Mouse (Mus musculus) gastrocnemius, postnatal 25 days (tissue): ENCODE data around the gene Ttc34. TPM values are rescaled to one million over a fixed set of nuclear protein-coding genes. Genes with fewer than 3 reads are reported as not detected.

Source experiments
- DNase-seq: peaks from one replicate; pipeline ENCODE4 v3.0.0; 2022
- total RNA-seq, 2 experiments: library from RNA; stranded (reverse); gene quantifications; 1 replicate in 1 of 2; 2 replicates in 1 of 2; pipeline ENCODE4 v1.2.3; 2021

Gene Ttc34
- total RNA-seq, 2 experiments from 2014 or later, result not detected

DNA sequence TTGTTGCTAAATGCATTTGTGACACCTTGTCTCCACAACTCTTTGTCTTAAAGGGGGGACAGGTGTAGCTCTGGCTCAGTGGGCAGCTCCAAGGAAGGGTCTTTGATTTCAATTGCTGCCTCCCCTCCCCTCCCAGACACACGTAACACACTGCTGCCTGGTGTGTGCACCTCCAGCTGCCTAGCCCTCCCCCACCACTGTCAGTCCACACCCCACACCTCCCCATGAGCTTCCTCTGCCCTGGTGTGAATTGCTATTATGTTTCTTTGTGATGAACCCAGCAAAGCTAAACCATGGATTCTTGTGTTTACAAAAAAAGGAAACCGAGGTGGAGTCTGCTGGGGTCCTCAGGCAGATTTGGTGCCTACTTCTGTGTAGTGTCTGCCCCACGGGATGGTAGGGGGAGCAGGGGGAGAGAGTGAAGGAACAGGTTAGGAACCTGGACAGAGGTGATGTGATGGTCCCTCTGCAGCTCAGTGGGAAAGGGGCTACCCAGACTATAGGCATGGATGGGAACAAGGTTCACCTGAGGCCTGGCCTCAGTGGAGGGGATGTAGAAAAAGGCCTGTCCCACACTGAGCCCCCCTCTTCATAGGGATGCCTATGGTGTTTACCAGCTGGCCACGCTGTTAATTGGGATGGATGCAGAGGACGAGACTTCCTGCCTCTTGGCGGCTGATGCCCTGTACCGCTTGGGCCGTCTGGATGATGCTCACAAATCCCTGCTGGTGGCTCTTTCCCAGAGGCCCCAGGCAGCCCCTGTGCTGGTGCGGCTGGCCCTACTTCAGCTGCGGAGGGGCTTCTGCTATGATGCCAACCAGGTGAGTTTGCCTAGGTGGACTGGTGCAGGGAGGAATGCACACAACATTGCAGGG, 20.3 kb downstream of the Ttc34 start:
- DNase-seq, result no peak

DNA sequence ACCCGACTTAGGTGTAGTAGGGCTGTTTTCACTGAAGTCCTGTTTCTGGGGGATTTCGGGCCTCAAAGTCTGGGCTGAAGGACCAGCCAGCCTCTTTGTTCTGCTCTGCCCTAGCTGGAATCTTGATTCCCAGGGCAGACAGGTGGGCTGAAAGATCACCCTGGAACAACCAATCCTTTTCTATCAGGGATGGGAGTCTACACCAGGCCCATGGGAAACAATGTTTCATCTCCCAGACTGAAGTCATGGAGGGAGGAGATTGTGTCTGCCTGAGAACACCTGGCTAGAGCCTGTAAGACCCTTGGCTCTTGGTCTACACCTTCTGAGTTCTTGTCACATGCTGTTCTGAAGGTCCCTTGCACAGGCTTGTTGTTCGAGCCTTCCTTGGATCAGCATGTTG, 21.3 kb downstream of the Ttc34 start:
- DNase-seq, result no peak

GRCm38 (mm10) chr4:154861967-154862366, 24.7 kb downstream of the Ttc34 start:
- DNase-seq, result no peak

DNA sequence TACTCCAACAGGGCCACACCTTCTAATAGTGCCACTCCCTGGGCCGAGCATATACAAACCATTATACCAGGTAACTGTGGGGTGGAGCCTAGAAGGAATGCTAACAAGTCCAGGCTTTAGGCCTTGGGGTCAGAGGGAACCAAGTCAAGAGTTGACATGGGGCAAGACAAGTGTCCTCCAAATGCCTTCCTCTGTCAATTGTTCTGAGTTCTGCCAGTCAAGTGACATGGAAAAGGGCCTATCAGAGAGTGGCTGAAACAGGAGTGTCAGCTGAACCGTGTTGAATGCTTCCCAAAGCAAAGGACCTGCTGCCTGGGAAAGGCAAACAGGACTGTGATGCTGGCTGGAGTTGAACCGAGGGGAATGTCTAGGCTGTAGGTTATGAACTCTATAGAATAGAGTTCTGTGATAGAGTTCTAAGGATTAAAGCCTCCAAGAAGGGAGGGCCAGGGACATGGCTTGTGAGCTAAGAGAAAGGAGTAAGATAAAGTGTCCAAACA, 26.2 kb downstream of the Ttc34 start:
- no peak for DNase-seq

- DNase-seq, result peak; percentile 84
Measured at GRCm38 (mm10) chr4:154864271-154864771, 27.1 kb downstream of the Ttc34 start.

- no peak for DNase-seq
Measured at GRCm38 (mm10) chr4:154864961-154865760, 27.9 kb downstream of the Ttc34 start.

- DNase-seq, result no peak
Measured at GRCm38 (mm10) chr4:154866391-154866790, 29.1 kb downstream of the Ttc34 start.

DNA sequence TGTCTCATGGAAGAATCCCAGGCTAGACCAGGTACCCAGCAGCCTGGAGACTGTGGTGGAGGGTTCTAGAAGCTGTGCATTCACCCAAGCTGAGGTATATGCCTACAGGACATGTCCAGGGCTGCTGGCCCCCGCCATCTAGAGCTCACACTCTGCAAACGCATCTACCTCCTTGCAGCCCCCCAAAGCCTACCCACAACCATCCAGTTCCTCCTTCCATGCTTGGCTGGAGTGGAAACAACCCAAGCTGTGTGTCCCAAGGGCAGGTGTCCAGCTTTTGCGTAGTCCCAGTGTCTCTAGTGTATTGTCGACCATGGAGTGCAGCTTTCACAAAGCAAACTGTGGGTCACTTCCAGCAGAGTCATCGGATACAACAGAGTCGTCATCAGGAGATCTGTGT, 30.0 kb downstream of the Ttc34 start:
- DNase-seq, result no peak

DNA sequence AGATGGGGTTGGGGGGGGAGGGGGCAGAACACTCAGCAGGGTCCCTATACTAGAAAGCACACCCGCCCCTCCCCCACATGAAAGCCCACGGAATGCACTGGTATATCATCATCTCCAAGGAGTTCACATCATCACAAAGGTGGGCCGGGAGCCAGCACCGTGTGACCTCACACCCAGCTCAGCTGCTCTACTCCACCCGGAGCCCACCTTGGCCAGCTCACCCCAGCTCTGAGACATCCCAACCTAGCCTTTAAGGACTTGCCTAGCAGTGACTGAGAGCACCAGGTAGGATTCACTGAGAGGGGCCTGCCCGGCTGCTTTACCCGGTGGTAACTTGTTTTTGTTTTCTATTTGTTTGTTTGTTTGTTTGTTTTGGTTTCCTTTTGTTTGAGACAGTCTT, 32.2 kb downstream of the Ttc34 start, which contains the start of gene Mmel1:
Gene Mmel1, plus strand, starts transcription at position 146 of the 400 bp plus-strand sequence.
- DNase-seq, result no peak

DNA sequence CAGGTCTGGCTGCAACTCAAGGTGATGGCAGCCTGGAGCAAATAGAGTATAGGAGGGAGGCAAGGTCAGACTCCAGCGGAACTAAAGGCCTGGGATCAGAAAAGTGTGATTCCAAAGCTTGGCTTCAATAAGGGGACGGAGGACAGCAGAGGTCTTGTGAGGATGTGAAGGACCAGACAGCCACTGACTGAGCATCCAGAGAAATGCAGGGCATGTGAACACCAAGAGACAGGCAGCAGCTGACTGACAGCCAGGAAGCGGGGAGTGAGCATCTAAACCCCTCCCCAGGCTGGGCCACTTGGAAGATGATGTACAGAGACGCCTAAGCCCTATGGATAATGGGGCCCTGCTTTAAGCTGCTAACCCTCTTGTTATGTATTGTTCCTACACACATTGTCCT, 33.5 kb downstream of the Ttc34 start:
- no peak for DNase-seq

GRCm38 (mm10) chr4:154871757-154872251, 34.5 kb downstream of the Ttc34 start:
- DNase-seq, result no peak

DNA sequence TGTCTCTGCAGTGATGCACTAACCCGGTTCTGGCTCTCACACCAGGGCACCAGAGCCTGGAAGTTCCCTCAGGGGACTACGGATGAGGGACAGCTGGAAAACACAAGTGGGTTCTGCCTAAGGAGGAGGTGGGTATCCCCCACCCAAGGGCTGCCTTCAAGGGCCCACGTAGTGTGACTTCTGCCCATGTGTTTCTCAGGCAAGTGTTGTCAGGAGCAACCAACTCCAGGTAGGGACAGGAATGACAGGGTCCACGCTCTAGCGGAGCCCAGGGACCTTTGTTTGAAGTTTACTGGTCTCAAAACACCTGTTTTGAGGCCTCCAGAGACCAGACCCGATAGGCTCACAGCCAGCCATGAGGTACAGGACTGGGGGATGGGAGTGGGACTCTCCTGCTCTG, 35.9 kb downstream of the Ttc34 start:
- no peak for DNase-seq

- peak; percentile 82 for DNase-seq
Measured at GRCm38 (mm10) chr4:154877864-154878548, 40.7 kb downstream of the Ttc34 start.

GRCm38 (mm10) chr4:154880730-154881129, 43.5 kb downstream of the Ttc34 start:
- no peak for DNase-seq

DNA sequence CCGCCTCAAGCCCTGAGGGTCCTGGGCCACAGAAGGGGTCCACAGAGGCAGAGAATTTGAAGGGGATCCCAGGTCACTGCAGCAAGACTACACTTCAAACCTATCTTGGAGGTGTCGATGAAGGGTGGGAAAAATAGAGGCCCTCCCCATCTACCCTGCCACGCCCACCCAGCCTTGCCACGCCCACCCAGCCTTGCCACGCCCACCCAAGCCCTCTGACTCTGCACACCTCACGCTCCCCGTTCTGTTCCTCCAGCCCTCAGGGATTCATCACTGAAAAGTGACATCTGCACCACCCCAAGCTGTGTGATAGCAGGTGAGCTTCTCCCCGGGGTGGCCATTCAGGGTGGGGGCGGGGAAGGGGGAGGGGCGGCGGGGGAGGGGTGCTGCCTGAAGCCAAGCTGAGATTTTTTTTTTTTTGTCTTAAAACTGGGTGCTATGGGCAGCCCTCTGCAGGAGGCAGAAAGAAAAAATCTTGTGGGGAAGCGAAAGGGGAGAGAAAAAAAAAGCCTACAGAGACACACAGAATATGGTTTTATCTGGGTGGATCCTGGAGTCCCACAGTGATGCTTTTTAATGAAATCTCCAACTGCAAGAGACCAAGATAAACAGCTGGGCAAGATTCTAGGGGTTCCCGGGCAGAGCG, 44.9 kb downstream of the Ttc34 start:
- no peak for DNase-seq

DNA sequence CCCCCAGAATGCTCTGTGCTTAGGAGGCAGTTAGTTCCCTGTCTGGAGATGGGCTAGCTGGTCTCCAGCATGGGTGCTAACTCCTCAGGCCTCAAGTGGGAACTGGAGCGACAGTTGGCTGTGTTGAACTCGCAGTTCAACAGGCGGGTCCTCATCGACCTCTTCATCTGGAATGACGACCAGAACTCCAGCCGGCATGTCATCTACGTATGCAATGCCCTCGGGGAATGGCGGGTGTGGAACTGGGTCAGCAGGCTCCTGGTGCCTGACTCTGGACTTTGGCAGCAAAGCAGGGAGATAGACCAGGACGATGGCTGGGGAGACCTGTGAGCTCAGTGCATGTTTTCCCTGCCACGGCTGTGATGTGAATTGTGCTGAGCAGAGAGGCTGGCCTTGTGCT, 48.2 kb downstream of the Ttc34 start:
- DNase-seq, result no peak

DNA sequence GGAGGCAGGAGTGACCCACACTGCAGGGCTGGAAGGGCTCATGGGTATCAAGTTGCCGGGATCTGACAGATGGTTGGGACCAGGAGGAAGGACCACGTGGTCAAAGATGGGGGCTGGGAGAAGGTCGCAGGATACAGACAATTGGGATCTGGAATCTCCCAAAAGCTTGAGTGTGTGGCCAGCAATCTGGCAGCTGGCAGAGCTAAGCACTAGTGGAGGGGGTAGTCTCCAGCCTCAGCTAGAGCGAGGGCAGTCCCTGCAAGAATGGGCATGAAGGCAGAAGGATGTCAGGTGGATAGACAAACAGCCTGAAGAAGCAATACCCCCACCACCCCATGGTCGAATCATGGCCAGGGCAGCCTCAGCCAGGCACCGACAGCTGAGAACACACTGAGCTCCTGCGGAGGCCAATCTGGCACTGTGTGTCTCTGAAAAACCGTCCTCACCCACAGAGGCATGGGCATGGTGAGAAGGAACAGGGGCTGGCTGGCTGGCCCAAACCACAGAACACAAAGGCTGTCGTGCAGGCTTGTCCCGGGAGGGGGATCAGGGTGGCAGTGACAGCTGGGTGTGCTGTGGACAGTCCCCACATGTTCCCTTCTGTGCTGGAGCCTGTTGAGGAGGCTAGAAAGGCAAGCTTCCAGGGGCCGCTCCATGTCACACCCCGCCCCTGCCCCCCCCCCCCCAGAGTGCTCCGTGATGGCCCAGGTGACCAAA, 49.8 kb downstream of the Ttc34 start:
- no peak for DNase-seq

- DNase-seq, result no peak
Measured at GRCm38 (mm10) chr4:154887593-154888250, 50.5 kb downstream of the Ttc34 start.

DNA sequence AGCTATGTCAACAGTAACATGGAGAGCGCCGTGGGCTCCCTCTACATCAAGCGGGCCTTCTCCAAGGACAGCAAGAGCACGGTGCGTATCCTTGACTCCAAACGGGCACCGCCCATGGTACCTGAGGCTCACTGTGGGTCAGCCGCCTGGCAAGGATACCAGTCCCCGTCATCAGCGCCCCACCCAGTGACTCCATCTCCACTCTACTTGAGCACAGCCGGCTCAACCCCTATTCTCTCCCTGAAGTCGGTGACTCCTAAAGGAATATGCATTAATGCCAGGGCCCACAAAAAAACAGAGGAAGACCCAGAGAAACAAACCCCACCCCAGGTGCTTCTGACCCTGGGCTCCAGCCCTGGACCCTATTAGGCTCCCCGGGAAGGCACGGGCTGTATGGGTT, 53.6 kb downstream of the Ttc34 start:
- DNase-seq, result no peak

GRCm38 (mm10) chr4:154895549-154895948, 58.3 kb downstream of the Ttc34 start:
- no peak for DNase-seq
